Mouse (Mus musculus): ENCODE data around the gene Gigyf2. TPM values are rescaled to one million over a fixed set of nuclear protein-coding genes. Genes with fewer than 3 reads are reported as not detected.

Gigyf2 gene
- polyA plus RNA-seq (2016; fragmentation: Nextera tagmentation; extraction: Ambion mirVana): 31.4 and 35.1 TPM in 2 replicates

DNA sequence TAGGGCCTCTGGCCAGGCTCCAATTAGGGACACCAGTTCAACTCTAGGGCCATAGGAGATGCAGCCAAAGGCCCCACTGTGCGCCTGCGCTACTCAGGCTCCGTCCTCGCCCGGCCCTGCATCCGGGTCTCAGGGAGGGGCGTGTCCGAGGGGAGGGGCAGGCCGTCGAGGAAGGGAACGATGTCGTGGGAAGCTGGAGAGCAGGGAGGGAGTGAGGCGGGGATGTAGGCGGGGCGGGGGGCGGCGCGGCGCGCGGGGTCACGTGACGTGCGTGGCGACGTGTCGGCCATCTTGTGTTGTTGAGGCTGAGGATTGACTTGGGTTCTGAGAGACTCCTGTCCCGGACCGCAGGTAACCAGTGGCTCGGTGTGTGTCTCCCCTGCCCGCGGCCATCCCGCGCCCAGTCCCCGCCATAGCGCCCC is at the start of gene Gigyf2:
TSS of gene Gigyf2 (plus strand) at position 257 of the 422 bp plus-strand sequence.
- H3K4me3 ChIP-seq: peak within 1 kb of the TSS; percentile 97
- H3K9me3 ChIP-seq (replicated peaks): no peaks in the 10 kb centered on the region
- H3K27ac ChIP-seq (ENCODE audit: poor library complexity, severe bottlenecking): peak within 1 kb of the TSS; percentile 87
- under 1% methylated on average over 19 of the region's 36 CpGs for WGBS
- no peaks in the 10 kb centered on the region for H3K4me1 ChIP-seq (replicated peaks)
- no peaks in the 10 kb centered on the region for H3K27me3 ChIP-seq (replicated peaks)
- H3K4me2 ChIP-seq: peak within 1 kb of the TSS; percentile 92
- H3K36me3 ChIP-seq: peaks cover 5% of the 10 kb centered on the region; the same call in 1 of the 2 replicates
- peak; percentile 98 for ATAC-seq (ENCODE audit: insufficient number of reproducible peaks, low FRiP score)
- peak within 1 kb of the TSS; percentile 98 for H3K9ac ChIP-seq

DNA sequence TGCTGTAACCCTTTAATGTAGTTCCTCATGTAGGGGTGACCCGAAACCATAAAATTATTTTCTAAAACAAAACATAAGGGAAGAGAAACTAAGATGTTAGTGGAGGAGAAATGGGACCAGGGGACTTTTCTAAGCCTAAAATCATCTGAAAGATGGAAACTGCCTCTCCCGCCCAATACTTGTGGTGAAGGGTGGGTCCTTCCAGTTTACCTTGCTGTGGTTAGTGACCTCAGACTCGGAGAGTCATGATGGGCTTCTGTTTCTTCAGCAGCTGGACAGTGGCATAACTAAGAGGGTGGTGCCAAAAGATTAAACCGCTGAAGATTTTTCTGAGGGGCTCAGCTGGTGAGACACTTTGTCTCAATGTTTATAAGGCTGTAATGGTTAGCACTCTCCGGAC is 46.5 kb upstream of the Gigyf2 start:
- no peaks in the 10 kb centered on the region for H3K9me3 ChIP-seq (replicated peaks)
- H3K36me3 ChIP-seq: no peaks in the 10 kb centered on the region
- H3K27me3 ChIP-seq (replicated peaks): no peaks in the 10 kb centered on the region
- no peak overlapping the region for H3K9ac ChIP-seq
- no peak overlapping the region for H3K4me3 ChIP-seq
- no peak overlapping the region for H3K4me2 ChIP-seq
- H3K27ac ChIP-seq (ENCODE audit: poor library complexity, severe bottlenecking): no peak overlapping the region
- ATAC-seq (ENCODE audit: insufficient number of reproducible peaks, low FRiP score): no peak
- WGBS: 78% methylated on average over 5 of the region's 5 CpGs
- H3K4me1 ChIP-seq (replicated peaks): 0 out of 2 replicates have a peak, but pooled peaks cover 9% of the 10 kb centered on the region

DNA sequence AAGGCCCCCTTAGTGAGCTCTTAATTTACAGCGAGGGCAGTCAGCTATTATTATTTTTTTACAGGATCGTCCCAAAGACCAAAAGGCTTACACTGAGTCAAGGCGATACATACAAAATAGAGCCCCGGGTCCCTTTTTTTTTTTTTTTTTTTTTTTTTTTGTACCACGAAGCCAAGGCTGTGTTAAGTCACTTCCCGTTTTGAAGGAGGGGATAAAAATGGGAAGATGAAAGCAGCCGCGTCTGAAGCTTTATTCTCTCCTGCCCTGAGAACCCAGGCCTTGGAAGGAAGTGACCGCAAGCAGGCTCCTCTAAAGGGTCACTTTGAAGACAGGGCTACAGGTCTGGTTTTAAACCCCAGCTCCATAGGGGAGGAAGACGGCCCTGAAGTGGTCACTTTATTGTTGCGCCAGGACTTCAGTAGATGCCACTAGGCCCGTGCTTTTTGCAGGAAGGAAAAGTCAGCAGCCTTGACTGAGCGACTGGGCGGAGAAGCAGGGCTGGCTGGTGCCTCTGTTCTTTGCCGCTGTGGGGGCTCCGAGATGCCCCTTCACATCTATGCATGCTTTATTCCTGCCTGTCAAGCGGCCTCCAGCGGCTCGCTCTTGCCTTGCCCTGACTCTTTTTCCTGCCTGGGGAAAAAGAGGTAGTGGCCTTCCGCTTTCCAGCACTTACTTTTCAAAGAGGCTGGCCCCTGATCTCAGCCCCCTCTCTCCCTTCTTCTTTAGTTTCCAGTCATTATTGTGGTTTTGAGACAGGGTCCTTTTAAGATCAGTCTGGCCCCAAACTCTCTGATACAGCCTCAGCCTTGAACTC is 45.0 kb upstream of the Gigyf2 start:
- Histone ChIP-seq H3K36me3 (no peaks in the 10 kb centered on the region), H3K4me1 (replicated peaks) (0 out of 2 replicates have a peak, but pooled peaks cover 3% of the 10 kb centered on the region), H3K4me3 (peak overlapping the region; percentile 15; the same call in 1 of the 2 replicates), H3K27me3 (replicated peaks) (no peaks in the 10 kb centered on the region), H3K9ac (peak overlapping the region; percentile 59; the same call in 1 of the 2 replicates), H3K27ac (ENCODE audit: poor library complexity, severe bottlenecking) (no peak overlapping the region), H3K9me3 (replicated peaks) (no peaks in the 10 kb centered on the region), H3K4me2 (peak overlapping the region; percentile 56)
- no peak for ATAC-seq (ENCODE audit: insufficient number of reproducible peaks, low FRiP score)
- 24% methylated on average over 20 of the region's 20 CpGs for WGBS

DNA sequence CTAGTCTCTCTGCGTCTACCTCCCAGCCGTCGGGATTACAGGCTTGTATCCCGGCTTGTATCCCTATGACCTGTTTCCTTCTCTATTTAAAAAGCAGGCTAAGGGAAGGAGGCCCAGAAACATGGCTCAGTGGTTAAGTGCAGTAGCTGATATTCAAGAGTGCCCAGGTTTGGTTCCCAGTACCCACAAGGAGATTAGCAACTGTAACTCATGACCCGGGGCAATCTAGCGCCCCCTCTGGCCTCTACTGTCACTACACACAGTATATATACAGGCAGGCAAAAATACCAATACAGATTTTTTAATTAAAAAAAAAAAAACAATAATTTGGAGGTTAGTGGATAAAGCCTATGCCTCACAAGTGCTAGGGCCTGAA is 44.4 kb upstream of the Gigyf2 start:
- Histone ChIP-seq H3K36me3 (no peaks in the 10 kb centered on the region), H3K9me3 (replicated peaks) (no peaks in the 10 kb centered on the region), H3K4me3 (no peak overlapping the region), H3K4me1 (replicated peaks) (0 out of 2 replicates have a peak, but pooled peaks cover 3% of the 10 kb centered on the region), H3K9ac (no peak overlapping the region), H3K4me2 (no peak overlapping the region), H3K27me3 (replicated peaks) (no peaks in the 10 kb centered on the region), H3K27ac (ENCODE audit: poor library complexity, severe bottlenecking) (no peak overlapping the region)
- WGBS: 66% methylated on average over 6 of the region's 6 CpGs
- ATAC-seq (ENCODE audit: insufficient number of reproducible peaks, low FRiP score): no peak

DNA sequence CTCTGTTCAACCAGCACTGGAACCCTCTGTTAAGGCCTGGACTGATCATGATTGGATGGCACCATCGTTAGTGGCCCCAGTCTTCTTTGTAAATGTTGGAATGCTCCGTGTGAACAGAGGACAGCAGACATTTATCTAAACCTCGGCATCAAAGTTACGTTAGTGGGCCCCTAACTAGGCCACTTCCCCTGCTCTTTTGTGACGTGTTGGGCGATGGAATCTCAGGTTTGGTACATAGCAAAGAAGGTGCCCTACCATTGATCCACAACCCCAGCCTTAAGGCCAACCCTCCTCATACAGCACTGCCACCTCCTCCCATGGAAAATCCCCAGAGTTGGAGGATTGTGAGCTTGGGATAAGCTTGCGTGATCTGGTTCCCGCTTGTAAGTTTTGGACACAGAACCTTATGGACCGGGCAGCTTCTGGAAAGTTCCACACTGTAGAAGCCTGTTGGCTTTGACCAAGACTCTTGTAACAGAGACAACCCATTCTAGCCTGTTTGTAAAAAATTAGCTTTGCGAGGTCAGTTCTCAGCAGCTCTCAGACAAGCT is 43.3 kb upstream of the Gigyf2 start:
- Histone ChIP-seq H3K4me2 (no peak overlapping the region), H3K36me3 (no peaks in the 10 kb centered on the region), H3K9me3 (replicated peaks) (no peaks in the 10 kb centered on the region), H3K27ac (ENCODE audit: poor library complexity, severe bottlenecking) (no peak overlapping the region), H3K4me1 (replicated peaks) (0 out of 2 replicates have a peak, but pooled peaks cover 3% of the 10 kb centered on the region), H3K4me3 (no peak overlapping the region), H3K27me3 (replicated peaks) (no peaks in the 10 kb centered on the region), H3K9ac (no peak overlapping the region)
- 80% methylated on average over 10 of the region's 10 CpGs for WGBS
- no peak for ATAC-seq (ENCODE audit: insufficient number of reproducible peaks, low FRiP score)

DNA sequence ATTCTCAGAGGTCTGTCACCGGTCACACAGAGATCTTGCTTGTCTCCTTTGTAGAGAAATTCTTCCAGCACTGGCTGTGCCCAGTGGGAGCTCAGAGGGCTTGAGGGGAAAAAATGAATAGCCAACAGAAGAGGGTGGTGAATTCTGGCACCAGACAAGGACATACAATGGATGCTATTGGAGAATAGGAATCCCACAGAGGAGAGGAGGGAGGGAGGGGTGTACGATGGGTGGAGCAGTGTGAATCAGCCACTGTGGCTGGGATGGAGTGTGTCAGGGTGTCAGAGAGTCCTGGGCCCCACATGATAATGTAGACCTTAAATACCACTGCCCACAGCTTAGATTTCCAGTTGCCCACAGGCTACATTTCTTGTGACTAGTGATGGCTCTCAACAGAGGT is 39.7 kb upstream of the Gigyf2 start:
- Histone ChIP-seq H3K4me2 (no peak overlapping the region), H3K4me3 (no peak overlapping the region), H3K9ac (no peak overlapping the region), H3K27ac (ENCODE audit: poor library complexity, severe bottlenecking) (no peak overlapping the region), H3K4me1 (replicated peaks) (0 out of 2 replicates have a peak, but pooled peaks cover 4% of the 10 kb centered on the region), H3K27me3 (replicated peaks) (0 out of 2 replicates have a peak, but pooled peaks cover 3% of the 10 kb centered on the region), H3K9me3 (replicated peaks) (no peaks in the 10 kb centered on the region), H3K36me3 (no peaks in the 10 kb centered on the region)
- WGBS: 68% methylated on average over 2 of the region's 2 CpGs
- no peak for ATAC-seq (ENCODE audit: insufficient number of reproducible peaks, low FRiP score)

DNA sequence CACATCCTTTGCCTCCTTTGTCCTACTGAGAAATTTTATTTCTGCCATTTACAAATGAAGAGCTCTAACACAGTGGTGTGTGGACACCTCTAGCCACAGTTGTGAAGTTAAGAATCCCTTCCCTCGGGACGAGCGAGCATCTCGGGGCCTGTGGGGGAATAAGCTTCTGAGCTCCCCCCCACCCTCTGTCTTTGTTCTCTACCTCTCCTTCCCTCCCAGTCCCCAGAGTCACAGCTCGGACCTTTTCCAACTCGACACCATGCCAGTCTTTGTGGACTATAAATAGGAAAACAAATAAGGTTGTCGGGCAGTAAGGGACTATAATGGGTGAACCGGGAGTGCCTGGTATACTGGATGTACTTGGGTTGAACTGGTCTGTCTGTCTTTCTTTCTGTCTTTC is 35.4 kb upstream of the Gigyf2 start:
- no peaks in the 10 kb centered on the region for H3K9me3 ChIP-seq (replicated peaks)
- 0 out of 2 replicates have a peak, but pooled peaks cover 9% of the 10 kb centered on the region for H3K4me1 ChIP-seq (replicated peaks)
- ATAC-seq (ENCODE audit: insufficient number of reproducible peaks, low FRiP score): no peak
- 67% methylated on average over 8 of the region's 8 CpGs for WGBS
- no peak overlapping the region for H3K4me3 ChIP-seq
- no peak overlapping the region for H3K9ac ChIP-seq
- H3K27ac ChIP-seq (ENCODE audit: poor library complexity, severe bottlenecking): no peak overlapping the region
- no peaks in the 10 kb centered on the region for H3K36me3 ChIP-seq
- no peak overlapping the region for H3K4me2 ChIP-seq
- H3K27me3 ChIP-seq (replicated peaks): 0 out of 2 replicates have a peak, but pooled peaks cover 7% of the 10 kb centered on the region

DNA sequence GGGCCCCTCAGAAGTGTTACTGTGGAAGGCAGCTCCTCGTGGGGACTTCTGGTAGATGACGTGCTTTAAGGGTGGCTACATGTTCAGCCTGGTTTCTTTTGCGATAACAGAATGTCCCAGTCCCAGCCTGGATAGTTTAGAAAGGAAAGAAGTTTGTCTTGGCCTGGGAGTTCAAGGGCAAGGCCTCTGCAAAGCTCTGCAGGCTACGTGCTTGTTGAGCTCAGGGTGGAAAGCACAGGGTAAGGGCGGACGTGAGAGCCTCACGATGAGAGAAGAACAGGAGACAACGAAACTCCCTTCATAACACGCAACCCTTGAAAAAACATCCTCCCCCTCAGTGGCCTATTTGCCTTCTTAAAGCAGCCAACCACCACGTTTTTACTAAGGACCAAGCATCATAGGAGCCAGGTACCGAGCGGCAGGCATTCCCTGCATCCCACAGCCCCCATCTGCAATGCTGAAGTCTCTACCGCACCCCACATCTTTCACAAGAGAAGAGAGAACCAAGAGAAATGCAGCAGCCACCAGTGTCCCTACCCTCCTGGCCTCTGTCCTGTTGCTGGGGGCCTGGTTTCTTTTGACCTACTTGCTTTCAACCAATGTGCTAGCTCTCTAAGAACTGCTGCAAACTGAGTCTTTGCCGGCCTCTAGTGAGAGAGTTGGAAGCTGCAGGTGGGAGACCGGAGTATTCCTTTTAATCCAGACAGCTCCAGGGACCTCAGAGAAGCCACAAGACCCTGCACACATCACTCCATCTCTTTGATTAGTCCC is 34.2 kb upstream of the Gigyf2 start:
- no peak overlapping the region for H3K27ac ChIP-seq (ENCODE audit: poor library complexity, severe bottlenecking)
- no peak overlapping the region for H3K4me2 ChIP-seq
- 0 out of 2 replicates have a peak, but pooled peaks cover 7% of the 10 kb centered on the region for H3K27me3 ChIP-seq (replicated peaks)
- WGBS: 59% methylated on average over 15 of the region's 15 CpGs
- ATAC-seq (ENCODE audit: insufficient number of reproducible peaks, low FRiP score): no peak
- H3K4me3 ChIP-seq: no peak overlapping the region
- H3K9me3 ChIP-seq (replicated peaks): no peaks in the 10 kb centered on the region
- 0 out of 2 replicates have a peak, but pooled peaks cover 9% of the 10 kb centered on the region for H3K4me1 ChIP-seq (replicated peaks)
- no peak overlapping the region for H3K9ac ChIP-seq
- H3K36me3 ChIP-seq: no peaks in the 10 kb centered on the region

DNA sequence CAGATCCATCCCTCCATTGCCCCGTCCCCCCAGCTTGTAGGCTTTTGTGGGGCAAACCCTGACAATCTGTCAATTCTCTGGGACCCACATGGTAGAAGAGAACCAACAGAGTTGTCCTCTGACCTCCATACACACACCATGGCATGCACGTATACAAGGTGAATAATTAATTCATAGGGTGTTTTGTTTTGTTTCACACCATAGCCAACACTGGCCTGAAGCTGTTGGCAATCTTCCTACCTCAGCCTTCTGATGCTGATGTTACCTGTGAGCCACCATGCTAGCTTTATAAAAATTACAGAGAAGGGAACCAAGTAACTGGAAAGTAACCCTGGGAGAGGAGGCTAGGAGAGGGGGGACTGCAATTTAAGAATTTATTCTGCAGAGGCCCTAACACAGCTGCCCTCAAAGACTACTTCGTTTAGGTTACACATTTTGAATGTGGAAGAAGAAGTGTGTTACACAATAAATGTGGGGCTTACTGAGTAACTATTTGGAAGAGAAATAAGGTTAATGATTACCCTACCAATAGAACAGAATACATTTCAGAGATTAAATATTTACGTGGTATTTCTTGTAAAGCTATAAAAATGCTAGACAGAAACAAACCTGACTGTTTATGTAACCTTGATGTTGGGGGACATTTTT is 32.6 kb upstream of the Gigyf2 start:
- WGBS: 68% methylated on average over 4 of the region's 4 CpGs
- no peaks in the 10 kb centered on the region for H3K9me3 ChIP-seq (replicated peaks)
- H3K4me3 ChIP-seq: no peak overlapping the region
- H3K9ac ChIP-seq: no peak overlapping the region
- H3K4me1 ChIP-seq (replicated peaks): 0 out of 2 replicates have a peak, but pooled peaks cover 9% of the 10 kb centered on the region
- no peak overlapping the region for H3K4me2 ChIP-seq
- 0 out of 2 replicates have a peak, but pooled peaks cover 7% of the 10 kb centered on the region for H3K27me3 ChIP-seq (replicated peaks)
- no peak overlapping the region for H3K27ac ChIP-seq (ENCODE audit: poor library complexity, severe bottlenecking)
- ATAC-seq (ENCODE audit: insufficient number of reproducible peaks, low FRiP score): no peak
- no peaks in the 10 kb centered on the region for H3K36me3 ChIP-seq

DNA sequence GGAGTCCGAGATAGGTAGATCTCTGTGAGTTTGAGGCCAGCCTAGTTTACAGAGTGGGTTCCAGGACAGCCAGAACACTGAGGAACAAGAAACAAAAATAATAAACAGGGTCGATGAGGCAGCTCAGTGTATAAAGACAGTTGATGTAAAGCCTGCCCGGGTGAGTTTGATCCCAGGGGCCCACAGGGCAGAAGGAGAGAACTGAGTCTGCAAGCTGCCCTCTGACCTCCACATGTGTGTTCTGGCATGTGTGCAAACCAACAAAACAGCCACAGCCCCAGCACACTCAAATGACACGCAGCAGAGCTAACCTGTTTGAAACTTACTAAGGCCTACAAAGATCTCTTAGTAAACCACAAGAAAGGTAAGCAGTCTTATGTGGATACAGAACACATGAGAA is 31.8 kb upstream of the Gigyf2 start:
- 63% methylated on average over 4 of the region's 4 CpGs for WGBS
- H3K9ac ChIP-seq: no peak overlapping the region
- no peaks in the 10 kb centered on the region for H3K9me3 ChIP-seq (replicated peaks)
- 0 out of 2 replicates have a peak, but pooled peaks cover 9% of the 10 kb centered on the region for H3K4me1 ChIP-seq (replicated peaks)
- ATAC-seq (ENCODE audit: insufficient number of reproducible peaks, low FRiP score): no peak
- no peak overlapping the region for H3K4me3 ChIP-seq
- H3K36me3 ChIP-seq: no peaks in the 10 kb centered on the region
- H3K27ac ChIP-seq (ENCODE audit: poor library complexity, severe bottlenecking): no peak overlapping the region
- no peak overlapping the region for H3K4me2 ChIP-seq
- H3K27me3 ChIP-seq (replicated peaks): 0 out of 2 replicates have a peak, but pooled peaks cover 7% of the 10 kb centered on the region

Data from heart, embryonic 12.5 days (tissue).